Mouse (Mus musculus): Measurements from ENCODE around the gene Ergic1. TPM values are rescaled to one million over a fixed set of nuclear protein-coding genes. Genes with fewer than 3 reads are reported as not detected.
A peak's percentile ranks its signal among the peaks of the same experiment; 100 is the strongest.

Ergic1 gene
- polyA plus RNA-seq, 1 experiment = 143 TPM

DNA sequence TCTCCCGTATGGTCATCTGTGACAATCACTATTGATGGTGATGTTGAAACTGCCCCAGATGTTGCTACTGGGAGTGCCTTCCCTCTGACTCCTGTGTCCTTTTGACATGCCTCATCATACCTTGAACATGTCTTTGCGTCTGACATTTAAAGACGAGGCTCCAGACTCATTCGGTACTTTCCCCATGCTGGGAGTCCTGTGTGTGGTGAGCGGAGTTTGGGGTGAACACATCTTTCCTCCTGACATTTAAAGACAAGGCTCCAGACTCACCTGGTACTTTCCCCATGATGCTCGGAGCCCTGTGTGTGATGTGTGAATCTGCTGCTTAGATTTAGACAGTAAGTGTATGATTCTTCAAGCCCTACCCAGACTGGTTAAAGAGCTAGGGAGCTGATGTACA is 10.2 kb upstream of the Ergic1 start:
- no peak for TF ChIP-seq CTCF (IDR thresholded peaks at IDR 0.05; ENCODE audit: extremely low read depth, insufficient read depth, low read length)
- TF ChIP-seq POLR2A (IDR thresholded peaks at IDR 0.05; ENCODE audit: extremely low read depth, insufficient read depth, low read length) = no peak
- Histone ChIP-seq H3K4me3 (ENCODE audit: insufficient read depth, low read length) (no peak overlapping the region), H3K4me1 (ENCODE audit: control insufficient read depth, insufficient read depth, low read length) (peaks cover 6% of the 10 kb centered on the region; the same call in 1 of the 2 replicates), H3K27ac (ENCODE audit: insufficient read depth, low read length) (no peak overlapping the region)

GRCm38 (mm10) chr17:26553033-26553432 is 8.3 kb upstream of the Ergic1 start:
- Histone ChIP-seq H3K4me1 (ENCODE audit: control insufficient read depth, insufficient read depth, low read length) (peaks cover 6% of the 10 kb centered on the region; the same call in 1 of the 2 replicates), H3K4me3 (ENCODE audit: insufficient read depth, low read length) (no peak overlapping the region)
- no peak for TF ChIP-seq CTCF (IDR thresholded peaks at IDR 0.05; ENCODE audit: extremely low read depth, insufficient read depth, low read length)
- no peak for TF ChIP-seq POLR2A (IDR thresholded peaks at IDR 0.05; ENCODE audit: extremely low read depth, insufficient read depth, low read length)

DNA sequence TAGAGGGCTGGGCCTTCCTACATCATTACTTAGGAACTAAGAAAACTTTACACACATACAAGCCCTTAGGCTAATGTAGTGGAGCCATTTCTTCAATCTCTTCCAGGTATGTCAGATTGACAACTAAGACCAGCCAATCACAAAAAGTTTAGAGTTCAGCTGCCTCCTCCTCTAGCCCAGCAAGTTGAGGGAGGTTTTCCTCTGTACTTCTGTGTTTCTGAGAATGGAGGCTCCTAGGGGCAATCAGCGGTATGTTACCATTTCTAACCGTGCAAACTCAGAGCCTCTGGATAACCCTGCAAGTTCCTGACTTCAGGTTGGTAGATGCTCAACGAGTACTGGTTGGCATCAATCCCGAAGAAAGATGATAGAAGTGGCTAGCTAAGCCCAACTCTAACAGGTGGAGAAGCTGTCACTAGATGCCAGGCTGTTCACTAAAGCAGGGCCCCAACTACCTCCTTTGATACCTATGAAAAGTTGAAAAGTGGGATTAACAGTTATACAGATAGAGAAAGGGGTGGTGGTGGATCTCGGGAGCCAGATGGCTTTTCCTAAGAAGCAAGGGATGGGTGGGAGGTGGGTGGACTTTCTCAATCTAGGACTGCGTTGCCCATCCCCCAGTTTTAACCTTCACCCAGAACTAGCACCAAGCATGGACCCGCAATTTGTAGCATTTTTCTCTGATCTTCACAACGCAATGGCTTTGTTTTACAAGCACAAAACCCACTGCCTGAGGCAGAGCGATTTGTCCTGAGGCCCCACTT is 581 bp upstream of the Ergic1 start:
- H3K4me3 ChIP-seq (ENCODE audit: insufficient read depth, low read length) = peak overlapping the region; percentile 86
- H3K27ac ChIP-seq (ENCODE audit: insufficient read depth, low read length) = peak overlapping the region; percentile 90; the same call in 1 of the 2 replicates
- H3K4me1 ChIP-seq (ENCODE audit: control insufficient read depth, insufficient read depth, low read length) = peaks cover 9% of the 10 kb centered on the region; the same call in 1 of the 2 replicates
- no peak for TF ChIP-seq CTCF (IDR thresholded peaks at IDR 0.05; ENCODE audit: extremely low read depth, insufficient read depth, low read length)
- no peak for TF ChIP-seq POLR2A (IDR thresholded peaks at IDR 0.05; ENCODE audit: extremely low read depth, insufficient read depth, low read length)

More at GRCm38 (mm10) chr17:26553033-26553432, 8.3 kb upstream of the Ergic1 start:
- no peak overlapping the region for H3K27ac ChIP-seq (ENCODE audit: insufficient read depth, low read length)

DNA sequence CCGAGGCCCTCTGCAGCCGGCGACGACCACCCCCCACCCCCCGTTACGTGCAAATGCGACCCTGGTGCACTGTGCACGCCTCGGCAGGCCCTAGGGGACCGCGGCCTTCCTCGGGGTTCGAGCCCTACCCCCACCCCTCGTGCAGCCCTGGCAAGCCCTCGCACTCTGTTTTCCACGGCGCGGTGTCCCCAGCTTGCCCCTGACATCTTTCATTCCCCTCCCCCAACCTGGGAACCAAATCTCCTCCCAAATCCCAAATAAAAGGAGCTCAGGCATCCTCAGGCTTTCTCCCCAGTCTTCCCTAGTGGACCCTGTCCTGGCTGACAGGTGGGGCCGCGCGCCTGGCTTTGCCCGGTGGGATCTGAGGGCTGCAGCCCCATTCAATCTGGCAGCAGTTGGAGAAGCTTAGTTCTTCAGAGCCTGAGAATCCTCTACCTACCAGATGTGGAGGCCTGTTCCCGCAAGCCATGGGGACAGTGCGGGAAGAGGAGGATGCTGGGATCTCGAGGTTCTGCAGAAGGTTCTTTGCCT is 427 bp downstream of the Ergic1 start, which contains the start of gene Dusp1:
Dusp1 (minus strand) TSS at position 478 of the 531 bp plus-strand sequence.
- Histone ChIP-seq H3K4me1 (ENCODE audit: control insufficient read depth, insufficient read depth, low read length) (peaks cover 9% of the 10 kb centered on the region; the same call in 1 of the 2 replicates), H3K4me3 (ENCODE audit: insufficient read depth, low read length) (peak within 1 kb of the TSS; percentile 86), H3K27ac (ENCODE audit: insufficient read depth, low read length) (peak within 1 kb of the TSS; percentile 90)
- TF ChIP-seq POLR2A (IDR thresholded peaks at IDR 0.05; ENCODE audit: extremely low read depth, insufficient read depth, low read length) (no peak), CTCF (IDR thresholded peaks at IDR 0.05; ENCODE audit: extremely low read depth, insufficient read depth, low read length) (no peak)

DNA sequence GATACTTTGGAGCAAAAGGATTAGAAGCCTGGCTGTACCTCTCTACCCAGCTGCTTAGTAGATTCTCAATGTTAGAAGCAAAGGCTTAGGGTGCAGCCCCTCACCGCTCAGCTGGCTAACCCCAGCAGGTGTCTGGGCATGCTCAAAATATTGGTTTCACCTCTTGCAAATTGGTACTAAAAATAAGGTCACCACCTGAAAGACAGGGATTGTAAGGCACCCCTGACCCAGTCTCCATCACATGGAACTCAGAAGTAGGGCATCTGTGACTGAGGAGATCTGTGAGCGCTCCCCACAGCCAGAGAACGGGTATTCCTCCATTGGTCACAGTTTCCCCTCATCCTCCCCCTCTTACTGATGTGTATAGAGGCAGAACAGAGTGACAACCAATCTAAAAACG is 1.0 kb downstream of the Ergic1 start:
- no peak for TF ChIP-seq POLR2A (IDR thresholded peaks at IDR 0.05; ENCODE audit: extremely low read depth, insufficient read depth, low read length)
- no peak for TF ChIP-seq CTCF (IDR thresholded peaks at IDR 0.05; ENCODE audit: extremely low read depth, insufficient read depth, low read length)
- no peak overlapping the region for H3K27ac ChIP-seq (ENCODE audit: insufficient read depth, low read length)
- peaks cover 9% of the 10 kb centered on the region; the same call in 1 of the 2 replicates for H3K4me1 ChIP-seq (ENCODE audit: control insufficient read depth, insufficient read depth, low read length)
- H3K4me3 ChIP-seq (ENCODE audit: insufficient read depth, low read length) = peak overlapping the region; percentile 86

DNA sequence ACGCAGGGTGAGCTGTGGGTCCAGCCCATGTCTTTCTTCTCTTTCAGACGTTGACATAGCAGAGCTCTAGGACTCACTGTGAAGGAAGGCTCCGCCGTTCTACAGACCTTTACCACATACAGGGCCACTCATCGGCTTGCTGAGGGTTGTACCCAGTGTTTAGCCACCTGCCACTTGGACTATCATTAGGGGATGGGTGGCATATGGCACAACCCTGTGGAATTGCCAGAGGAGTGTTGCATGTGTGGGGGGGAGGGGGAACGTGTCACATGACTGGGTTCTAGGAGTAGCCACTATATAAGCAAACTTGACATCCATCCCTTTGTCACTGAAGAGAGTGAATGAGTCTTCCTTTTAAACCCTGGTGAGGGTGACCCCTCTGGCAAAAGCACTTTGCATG is 2.2 kb downstream of the Ergic1 start:
- no peak overlapping the region for H3K27ac ChIP-seq (ENCODE audit: insufficient read depth, low read length)
- H3K4me3 ChIP-seq (ENCODE audit: insufficient read depth, low read length) = no peak overlapping the region

DNA sequence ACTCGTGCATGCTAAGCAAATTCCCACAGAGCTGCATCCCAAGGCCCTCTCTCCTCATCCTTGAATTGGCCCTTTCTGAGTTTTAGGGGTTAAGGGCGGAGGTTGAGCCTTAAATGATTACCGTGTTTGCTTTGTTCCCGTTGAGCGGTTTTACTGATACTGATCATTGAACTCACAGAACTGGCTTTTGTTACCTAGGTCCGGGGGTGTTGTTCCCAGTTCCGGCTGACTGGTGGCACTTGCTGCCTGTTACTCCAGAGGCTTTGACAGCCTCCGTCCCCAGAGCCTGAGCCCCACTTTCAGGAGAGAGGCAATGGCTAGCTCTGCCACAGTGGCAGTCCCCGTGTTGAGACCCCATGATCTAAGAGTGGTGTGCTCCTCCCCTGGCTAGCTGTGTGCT is 3.1 kb downstream of the Ergic1 start:
- H3K4me1 ChIP-seq (ENCODE audit: control insufficient read depth, insufficient read depth, low read length) = peaks cover 9% of the 10 kb centered on the region; the same call in 1 of the 2 replicates
- TF ChIP-seq POLR2A (IDR thresholded peaks at IDR 0.05; ENCODE audit: extremely low read depth, insufficient read depth, low read length) = no peak
- no peak for TF ChIP-seq CTCF (IDR thresholded peaks at IDR 0.05; ENCODE audit: extremely low read depth, insufficient read depth, low read length)
- no peak overlapping the region for H3K4me3 ChIP-seq (ENCODE audit: insufficient read depth, low read length)
- no peak overlapping the region for H3K27ac ChIP-seq (ENCODE audit: insufficient read depth, low read length)

More for the DNA sequence above, 2.2 kb downstream of the Ergic1 start:
- no peak for TF ChIP-seq POLR2A (IDR thresholded peaks at IDR 0.05; ENCODE audit: extremely low read depth, insufficient read depth, low read length)
- no peak for TF ChIP-seq CTCF (IDR thresholded peaks at IDR 0.05; ENCODE audit: extremely low read depth, insufficient read depth, low read length)
- peaks cover 9% of the 10 kb centered on the region; the same call in 1 of the 2 replicates for H3K4me1 ChIP-seq (ENCODE audit: control insufficient read depth, insufficient read depth, low read length)

- Histone ChIP-seq H3K4me1 (ENCODE audit: control insufficient read depth, insufficient read depth, low read length) (peaks cover 5% of the 10 kb centered on the region; the same call in 1 of the 2 replicates), H3K4me3 (ENCODE audit: insufficient read depth, low read length) (no peak overlapping the region), H3K27ac (ENCODE audit: insufficient read depth, low read length) (no peak overlapping the region)
- TF ChIP-seq POLR2A (IDR thresholded peaks at IDR 0.05; ENCODE audit: extremely low read depth, insufficient read depth, low read length) = no peak
- TF ChIP-seq CTCF (IDR thresholded peaks at IDR 0.05; ENCODE audit: extremely low read depth, insufficient read depth, low read length) = no peak
Observed at GRCm38 (mm10) chr17:26567142-26567817, 6.0 kb downstream of the Ergic1 start.

DNA sequence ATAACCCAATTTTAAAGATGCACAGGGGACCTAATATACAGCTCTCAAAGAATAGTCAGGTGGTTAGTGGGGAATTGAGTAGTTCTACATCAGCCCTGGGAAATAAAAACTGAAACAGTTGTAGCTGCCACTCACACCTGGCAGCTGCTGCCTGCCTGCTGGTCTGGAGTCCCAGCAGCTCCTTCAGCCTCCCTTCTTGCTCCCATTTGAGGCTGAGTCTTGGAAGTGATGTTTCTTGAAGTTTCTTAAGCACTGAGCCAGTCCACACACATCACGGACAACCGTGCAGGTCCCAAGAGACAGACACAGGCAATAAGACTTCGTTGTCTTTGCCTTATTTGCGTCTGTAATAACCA is 6.5 kb downstream of the Ergic1 start:
- H3K4me1 ChIP-seq (ENCODE audit: control insufficient read depth, insufficient read depth, low read length) = peaks cover 5% of the 10 kb centered on the region; the same call in 1 of the 2 replicates
- no peak overlapping the region for H3K27ac ChIP-seq (ENCODE audit: insufficient read depth, low read length)

More for the DNA sequence above, 6.5 kb downstream of the Ergic1 start:
- H3K4me3 ChIP-seq (ENCODE audit: insufficient read depth, low read length) = no peak overlapping the region
- TF ChIP-seq POLR2A (IDR thresholded peaks at IDR 0.05; ENCODE audit: extremely low read depth, insufficient read depth, low read length) = no peak
- no peak for TF ChIP-seq CTCF (IDR thresholded peaks at IDR 0.05; ENCODE audit: extremely low read depth, insufficient read depth, low read length)

Measured in cortical plate, adult 2 months (tissue).